Mouse (Mus musculus) bone marrow, adult 2 months (tissue): ENCODE results near the gene Rpsa.

ENCODE experiments used
- CTCF ChIP-seq: fragments of 200-500 bp; IDR thresholded peaks from 2 replicates; pipeline ENCODE4 v1.5.1; 2011; ENCODE audit warnings: low read length, control low read depth; ENCODE audit not compliant: control insufficient read depth, insufficient read depth
- POLR2A ChIP-seq: fragments of 200-500 bp; IDR thresholded peaks from 2 replicates; pipeline ENCODE4 v1.6.1; 2011; ENCODE audit warnings: low read depth, mild to moderate bottlenecking, control low read depth, low read length, borderline replicate concordance; ENCODE audit not compliant: control insufficient read depth

DNA sequence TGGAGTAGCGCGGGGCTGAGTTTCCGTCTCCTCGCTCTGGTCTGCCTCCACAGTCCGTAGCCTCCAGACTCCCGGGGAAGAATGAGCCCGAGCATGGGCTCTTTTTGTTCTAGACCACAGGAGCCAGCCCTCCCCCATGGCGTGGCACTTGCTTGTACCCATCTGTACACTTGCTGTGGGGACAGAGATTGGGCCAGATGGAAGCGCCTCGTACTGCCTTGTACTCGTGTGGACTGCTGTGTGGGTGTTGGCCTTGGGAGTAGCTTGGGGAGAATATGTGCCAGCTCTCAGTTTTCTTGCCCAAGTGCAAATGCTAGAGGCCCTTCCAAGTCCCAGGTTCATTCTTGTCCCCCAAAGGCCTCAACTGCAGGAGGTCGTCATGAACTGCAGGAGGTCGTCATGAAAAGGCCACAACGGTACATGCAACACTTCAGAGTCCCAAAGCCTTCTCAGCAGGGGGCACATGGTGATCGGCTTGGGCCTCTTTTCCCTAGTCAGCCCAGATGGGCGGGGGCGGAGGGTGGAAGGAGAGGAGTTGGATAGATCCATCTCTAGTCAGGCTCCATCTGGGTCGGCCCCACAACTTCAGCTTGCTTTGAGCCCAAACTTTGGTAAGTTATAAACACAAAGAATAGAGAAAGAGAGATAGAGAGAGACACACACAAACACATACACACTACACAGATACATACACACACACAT lies 47.1 kb downstream of the Rpsa start:
- TF ChIP-seq CTCF (no peak), POLR2A (no peak)
